In the genomic region with DNA sequence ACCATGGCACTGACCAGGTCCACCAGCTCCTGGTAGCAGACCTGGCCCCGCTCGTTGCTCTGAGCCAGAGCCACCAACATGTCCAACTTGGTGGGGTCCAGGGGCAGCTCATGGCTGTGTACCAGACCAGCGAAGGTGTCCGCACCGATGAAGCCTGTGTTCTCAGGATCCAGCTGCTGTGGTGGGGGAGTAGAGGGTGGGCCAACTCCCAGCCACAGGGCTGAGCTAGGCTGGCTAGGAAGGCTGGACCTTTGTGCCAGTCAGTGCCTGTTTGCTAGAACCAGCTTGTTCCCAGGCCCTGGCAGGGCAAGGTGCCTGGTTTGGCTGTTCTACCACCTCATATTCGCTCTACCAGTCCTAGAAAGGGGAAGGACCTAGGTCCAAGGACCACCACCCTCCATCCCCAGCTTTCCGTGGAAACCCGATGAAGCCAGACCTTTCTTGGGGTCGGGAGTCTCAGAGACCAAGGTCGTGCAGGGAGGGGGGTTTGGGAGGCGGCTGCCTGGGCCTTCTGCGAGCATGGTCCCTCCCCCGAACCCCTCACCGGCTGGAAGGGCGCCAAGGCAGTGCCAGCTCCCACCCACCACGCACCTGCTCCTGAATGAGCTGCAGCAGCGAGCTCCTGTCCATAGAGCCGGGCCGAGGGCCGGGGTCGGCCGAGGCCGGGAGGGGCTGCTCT, we compare ENCODE assay signal across 8 mouse cellular contexts. TPM values are rescaled to one million over a fixed set of nuclear protein-coding genes. Genes with fewer than 3 reads are reported as not detected.
A peak's percentile ranks its signal among the peaks of the same experiment; 100 is the strongest.
DNase-seq lines count a peak whose midpoint lies in the region; ATAC-seq lines count a peak whose summit lies in the region.

No protein-coding gene starts in this region.

- 21% methylated on average over 23 of the region's 23 CpGs for WGBS in heart, embryonic 14.5 days
- 21% methylated on average over 23 of the region's 23 CpGs for WGBS in neural tube, embryonic 13.5 days

- peak overlapping the region; percentile 30 to 42 for H3K4me3 ChIP-seq in heart, embryonic 14.5 days (ENCODE audit: control insufficient read depth in 1 of 2, insufficient read depth in 1 of 2, low read depth in 1 of 2, low read length in 2 of 2)
- H3K4me3 ChIP-seq in neural tube, embryonic 13.5 days: peak overlapping the region; percentile 48

- H3K4me1 ChIP-seq in heart, embryonic 14.5 days (ENCODE audit: control insufficient read depth in 2 of 2, insufficient read depth in 2 of 2, low read length in 2 of 2): peaks cover 25 to 46% of the 10 kb centered on the region in 2 experiments; a peak in 3 of 4 replicates
- peaks cover 64% of the 10 kb centered on the region for H3K4me1 ChIP-seq in neural tube, embryonic 13.5 days (replicated peaks)

- H3K9ac ChIP-seq in heart, embryonic 14.5 days (ENCODE audit: low read length): peak overlapping the region; percentile 74
- peak overlapping the region; percentile 87 for H3K9ac ChIP-seq in neural tube, embryonic 13.5 days

- peak overlapping the region; percentile 90 for H3K4me2 ChIP-seq in heart, embryonic 14.5 days (ENCODE audit: low read length)
- H3K4me2 ChIP-seq in neural tube, embryonic 13.5 days: peak overlapping the region; percentile 98

- H3K36me3 ChIP-seq in heart, embryonic 14.5 days (ENCODE audit: control insufficient read depth, insufficient read depth, low read length): peaks cover 65% of the 10 kb centered on the region
- peaks cover 47% of the 10 kb centered on the region for H3K36me3 ChIP-seq in neural tube, embryonic 13.5 days

- H3K27ac ChIP-seq in heart, embryonic 14.5 days (replicated peaks in 1 of 2; ENCODE audit: control insufficient read depth in 1 of 2, insufficient read depth in 1 of 2, low read depth in 2 of 2, low read length in 2 of 2): peak overlapping the region in 1 of 2 experiments; percentile 77; a peak in 2 of 4 replicates
- peak overlapping the region; percentile 84 for H3K27ac ChIP-seq in neural tube, embryonic 13.5 days (replicated peaks)

- ATAC-seq in heart, embryonic 14.5 days (ENCODE audit: insufficient number of reproducible peaks, insufficient read depth, low FRiP score, low read depth): no peak
- no peak for ATAC-seq in neural tube, embryonic 13.5 days (ENCODE audit: low read depth)
- ATAC-seq in CD4-positive, CD25-positive, alpha-beta regulatory T cell, adult 4 months: no peak

- peak; percentile 42 for DNase-seq in gastrocnemius, adult 18-20 months (ENCODE audit: low spot score)
- DNase-seq in gastrocnemius, postnatal 25 days: no peak
- DNase-seq in adipocyte (ENCODE audit: low spot score): peak; percentile 62
- peak; percentile 45 to 68 for DNase-seq in kidney, postnatal 4 days
- no peak for DNase-seq in adrenal gland, adult 2 months

- no peaks in the 10 kb centered on the region for H3K9me3 ChIP-seq in heart, embryonic 14.5 days (ENCODE audit: control insufficient read depth, low read length)
- no peaks in the 10 kb centered on the region for H3K9me3 ChIP-seq in neural tube, embryonic 13.5 days

- no peaks in the 10 kb centered on the region for H3K27me3 ChIP-seq in heart, embryonic 14.5 days (ENCODE audit: control insufficient read depth, insufficient read depth, low read length)
- H3K27me3 ChIP-seq in neural tube, embryonic 13.5 days: no peaks in the 10 kb centered on the region

RNA-seq across cellular contexts. Expression of a gene that starts 0.6 kb away (rescaled TPM):
- 10 to 100 TPM; 10.7 to 14.7 TPM for total RNA-seq in gastrocnemius, adult 18-20 months (2021)
- total RNA-seq in gastrocnemius, postnatal 25 days (2021): 10 to 100 TPM; 18.3 to 20.8 TPM
- polyA plus RNA-seq in heart, embryonic 14.5 days (2014; fragmentation: Nextera tagmentation; extraction: Ambion mirVana): 1.2 and 1.5 TPM in 2 replicates
- polyA plus RNA-seq in neural tube, embryonic 13.5 days (2015; fragmentation: Nextera tagmentation; extraction: Ambion mirVana): 18.9 and 21.1 TPM in 2 replicates
- not detected for polyA plus RNA-seq in CD4-positive, CD25-positive, alpha-beta regulatory T cell, adult 4 months (2017; shearing (Covaris generic))
- total RNA-seq in adrenal gland, adult 2 months (2021): 10 to 100 TPM in 1 of 2 experiments, 1 to 10 TPM in 1; 9.8 to 47.1 TPM
- polyA plus RNA-seq in adrenal gland, adult 2 months (2012; rRNA removed): 88.1 and 142 TPM in 2 replicates

RNA-seq across cellular contexts. Expression of a gene that starts 3.3 kb away (rescaled TPM):
- 10 to 100 TPM; 88.4 to 92.9 TPM for total RNA-seq in gastrocnemius, adult 18-20 months (2021)
- total RNA-seq in gastrocnemius, postnatal 25 days (2021): 10 to 100 TPM; 76.9 to 84.4 TPM
- polyA plus RNA-seq in heart, embryonic 14.5 days (2014; fragmentation: Nextera tagmentation; extraction: Ambion mirVana): 282 and 298 TPM in 2 replicates
- polyA plus RNA-seq in neural tube, embryonic 13.5 days (2015; fragmentation: Nextera tagmentation; extraction: Ambion mirVana): 284 and 316 TPM in 2 replicates
- polyA plus RNA-seq in CD4-positive, CD25-positive, alpha-beta regulatory T cell, adult 4 months (2017; shearing (Covaris generic)): 10 to 100 TPM; 75.1 to 75.2 TPM
- 100 to 1,000 TPM; 149 to 184 TPM for total RNA-seq in adrenal gland, adult 2 months (2021)
- polyA plus RNA-seq in adrenal gland, adult 2 months (2012; rRNA removed): 224 and 236 TPM in 2 replicates

RNA-seq across cellular contexts. Expression of a gene that starts 5.0 kb away (rescaled TPM):
- total RNA-seq in gastrocnemius, adult 18-20 months (2021): 10 to 100 TPM; 10.0 to 11.8 TPM
- 10 to 100 TPM; 13.8 to 16.5 TPM for total RNA-seq in gastrocnemius, postnatal 25 days (2021)
- polyA plus RNA-seq in heart, embryonic 14.5 days (2014; fragmentation: Nextera tagmentation; extraction: Ambion mirVana): 1.2 and 1.9 TPM in 2 replicates
- polyA plus RNA-seq in neural tube, embryonic 13.5 days (2015; fragmentation: Nextera tagmentation; extraction: Ambion mirVana): 6.9 and 7.5 TPM in 2 replicates
- 1 to 10 TPM in 1 of 2 experiments, under 1 TPM in 1; 0.79 to 1.7 TPM for polyA plus RNA-seq in CD4-positive, CD25-positive, alpha-beta regulatory T cell, adult 4 months (2017; shearing (Covaris generic))
- total RNA-seq in adrenal gland, adult 2 months (2021): 10 to 100 TPM; 14.0 to 16.3 TPM
- polyA plus RNA-seq in adrenal gland, adult 2 months (2012; rRNA removed): 192 and 239 TPM in 2 replicates

RNA-seq across cellular contexts. Expression of a gene that starts 7.9 kb away (rescaled TPM):
- total RNA-seq in gastrocnemius, adult 18-20 months (2021): 10 to 100 TPM; 12.6 to 14.2 TPM
- total RNA-seq in gastrocnemius, postnatal 25 days (2021): 10 to 100 TPM; 14.3 to 18.9 TPM
- polyA plus RNA-seq in heart, embryonic 14.5 days (2014; fragmentation: Nextera tagmentation; extraction: Ambion mirVana): 28.8 and 30.0 TPM in 2 replicates
- 55.2 and 60.6 TPM in 2 replicates for polyA plus RNA-seq in neural tube, embryonic 13.5 days (2015; fragmentation: Nextera tagmentation; extraction: Ambion mirVana)
- polyA plus RNA-seq in CD4-positive, CD25-positive, alpha-beta regulatory T cell, adult 4 months (2017; shearing (Covaris generic)): 10 to 100 TPM; 22.2 to 42.8 TPM
- 100 to 1,000 TPM in 1 of 2 experiments, 10 to 100 TPM in 1; 99.4 to 111 TPM for total RNA-seq in adrenal gland, adult 2 months (2021)
- 99.1 and 121 TPM in 2 replicates for polyA plus RNA-seq in adrenal gland, adult 2 months (2012; rRNA removed)

RNA-seq across cellular contexts. Expression of a gene that starts 8.1 kb away (rescaled TPM):
- total RNA-seq in gastrocnemius, adult 18-20 months (2021): 10 to 100 TPM; 72.4 to 72.9 TPM
- total RNA-seq in gastrocnemius, postnatal 25 days (2021): 10 to 100 TPM; 54.4 to 76.1 TPM
- 11.5 and 12.7 TPM in 2 replicates for polyA plus RNA-seq in heart, embryonic 14.5 days (2014; fragmentation: Nextera tagmentation; extraction: Ambion mirVana)
- 15.4 and 18.3 TPM in 2 replicates for polyA plus RNA-seq in neural tube, embryonic 13.5 days (2015; fragmentation: Nextera tagmentation; extraction: Ambion mirVana)
- polyA plus RNA-seq in CD4-positive, CD25-positive, alpha-beta regulatory T cell, adult 4 months (2017; shearing (Covaris generic)): 10 to 100 TPM; 19.1 to 47.0 TPM
- 100 to 1,000 TPM; 107 to 127 TPM for total RNA-seq in adrenal gland, adult 2 months (2021)
- 180 and 193 TPM in 2 replicates for polyA plus RNA-seq in adrenal gland, adult 2 months (2012; rRNA removed)

Comparison
In these comparisons a context has a peak if more than half of its experiments do, and no peak if none do; other contexts are left out.
1. DNase-seq: peak in gastrocnemius, adult 18-20 months (single experiment), adipocyte (single experiment) and kidney, postnatal 4 days (2 of 2); none in gastrocnemius, postnatal 25 days (single experiment) and adrenal gland, adult 2 months (single experiment).
2. RNA of a gene that starts 5.0 kb away (polyA plus RNA-seq): 192 to 239 TPM in adrenal gland, adult 2 months; 6.9 to 7.5 TPM in neural tube, embryonic 13.5 days, 1.2 to 1.9 TPM in heart, embryonic 14.5 days and 0.79 to 1.7 TPM in CD4-positive, CD25-positive, alpha-beta regulatory T cell, adult 4 months; every median in the first group is over 10 times any median in the second.